9 mouse cellular contexts compared by ENCODE assay signal in genomic region chr12:57538588-57539550, GRCm38 (mm10). TPM values are rescaled to one million over a fixed set of nuclear protein-coding genes. Genes with fewer than 3 reads are reported as not detected.
DNase-seq lines count a peak whose midpoint lies in the region; ATAC-seq and TF ChIP-seq lines count a peak whose summit lies in the region.
"Had no signal": no experiment of that assay in that cellular context is flagged by ENCODE, and none has a peak within 500 bp of the region (broad histone marks: within the 10 kb centered on the region; RNA-seq: fewer than 3 reads in every experiment).

No protein-coding gene starts in this region.

- WGBS in liver, adult 2 months = 2% methylated on average over 63 of the region's 63 CpGs

- H3K4me3 ChIP-seq in erythroblast, embryonic 14.5 days (replicated peaks) = peak overlapping the region; percentile 10
- peak overlapping the region; percentile 74 for H3K4me3 ChIP-seq in liver, adult 2 months (ENCODE audit: insufficient read depth, low read depth, low read length)

- TF ChIP-seq POLR2A in liver, adult 2 months (IDR thresholded peaks at IDR 0.05; ENCODE audit: extremely low read depth, insufficient read depth, low read length) = 0 out of 2 replicates have a peak, but pooled peaks have one; percentile 7

- TF ChIP-seq CTCF in liver, adult 2 months (IDR thresholded peaks at IDR 0.05; ENCODE audit: low read depth, low read length) = 0 out of 2 replicates have a peak, but pooled peaks have one; percentile 19

- peaks cover 7% of the 10 kb centered on the region; the same call in 1 of the 2 replicates for H3K79me2 ChIP-seq in liver, adult 2 months (ENCODE audit: control insufficient read depth, insufficient read depth, low read length)

- H3K27ac ChIP-seq in liver, adult 2 months (replicated peaks; ENCODE audit: insufficient read depth, low read depth, low read length) = peak overlapping the region; percentile 100

- peak overlapping the region; percentile 98 for H3K9ac ChIP-seq in liver, adult 2 months (ENCODE audit: low read depth, low read length)

- peaks cover 4% of the 10 kb centered on the region; the same call in 1 of the 2 replicates for H3K9me3 ChIP-seq in erythroblast, embryonic 14.5 days (ENCODE audit: control insufficient read depth, low read length)

- no peaks in the 10 kb centered on the region for H3K36me3 ChIP-seq in erythroblast, embryonic 14.5 days (ENCODE audit: control insufficient read depth)
- H3K36me3 ChIP-seq in liver, adult 2 months (ENCODE audit: control insufficient read depth, insufficient read depth, low read length) = peaks cover 3% of the 10 kb centered on the region; the same call in 1 of the 2 replicates

- H3K27me3 ChIP-seq in erythroblast, embryonic 14.5 days (ENCODE audit: control insufficient read depth) = peaks cover 100% of the 10 kb centered on the region
- H3K27me3 ChIP-seq in liver, adult 2 months (ENCODE audit: control insufficient read depth, insufficient read depth, low read length) = no peaks in the 10 kb centered on the region

- no peaks in the 10 kb centered on the region for H3K4me1 ChIP-seq in erythroblast, embryonic 14.5 days (ENCODE audit: control insufficient read depth)
- H3K4me1 ChIP-seq in liver, adult 2 months (ENCODE audit: control insufficient read depth, insufficient read depth, low read length) = peaks cover 9% of the 10 kb centered on the region; the same call in 1 of the 2 replicates

- DNase-seq in embryo, embryonic 10.5 days (ENCODE audit: low spot score) = peak; percentile 76
- peak; percentile 25 for DNase-seq in heart, postnatal 4 days
- DNase-seq in liver, adult 2 months (ENCODE audit: extremely low read depth, low read depth, low spot score) = peak; percentile 95
- peak; percentile 67 for DNase-seq in retina, embryonic 14.5 days (ENCODE audit: low spot score)
- DNase-seq in adrenal gland, postnatal 4 days (ENCODE audit: low spot score in 2 of 2) = no peak
- DNase-seq in right cerebral cortex, postnatal 36 days (ENCODE audit: low spot score in 2 of 2) = no peak

- no peak for ATAC-seq in erythroblast, adult 5-6 weeks (replicated peaks; ENCODE audit: low FRiP score, poor library complexity, severe bottlenecking)

RNA-seq across cellular contexts. Expression of gene Foxa1, which starts 7.8 kb away (rescaled TPM):
- polyA plus RNA-seq in erythroblast, embryonic 14.5 days (2012) = not detected in 2 replicates
- not detected in 2 replicates for total RNA-seq in erythroblast, adult 5-6 weeks (2015; ENCODE audit: low replicate concordance)
- not detected in 2 replicates for total RNA-seq in erythroblast, adult 5-6 weeks (2017; ENCODE audit: low replicate concordance)
- total RNA-seq in heart, postnatal 4 days (2021) = not detected
- 4.1 and 5.2 TPM in 2 replicates for total RNA-seq in liver, adult 2 months (2014; rRNA removed)
- polyA plus RNA-seq in liver, adult 2 months (2012; rRNA removed) = 11.8 and 15.2 TPM in 2 replicates
- total RNA-seq in adrenal gland, postnatal 4 days (2021) = under 1 TPM in 1 of 2 experiments, not detected in 1; 0.45 TPM
- polyA plus RNA-seq: cortical plate, adult 2 months had no signal

RNA-seq across cellular contexts. Expression of gene Ttc6, which starts 25.0 kb away (rescaled TPM):
- not detected in 2 replicates for polyA plus RNA-seq in erythroblast, embryonic 14.5 days (2012)
- total RNA-seq in erythroblast, adult 5-6 weeks (2015; ENCODE audit: low replicate concordance) = not detected in 2 replicates
- not detected in 2 replicates for total RNA-seq in erythroblast, adult 5-6 weeks (2017; ENCODE audit: low replicate concordance)
- under 1 TPM; 0.05 TPM for total RNA-seq in heart, postnatal 4 days (2021)
- total RNA-seq in liver, adult 2 months (2014; rRNA removed) = 1.0 and 1.1 TPM in 2 replicates
- polyA plus RNA-seq in liver, adult 2 months (2012; rRNA removed) = 0.87 and 1.0 TPM in 2 replicates
- total RNA-seq in adrenal gland, postnatal 4 days (2021) = not detected

Comparison
In these comparisons a context has a peak if more than half of its experiments do, and no peak if none do; other contexts are left out.
1. DNase-seq: peak in embryo, embryonic 10.5 days (single experiment), heart, postnatal 4 days (single experiment), liver, adult 2 months (single experiment) and retina, embryonic 14.5 days (single experiment); none in adrenal gland, postnatal 4 days (0 of 2) and right cerebral cortex, postnatal 36 days (0 of 2).